Mouse (Mus musculus) v-Abl transformed pro-B cells (cell line): ENCODE data around the gene Mroh2a.

Source experiments
- in situ Hi-C, 2 experiments: fragments of 400-800 bp; cut with MboI; formaldehyde crosslinking; loops; one replicate each; pipeline ENCODE4 v1.15.1; 2025; ENCODE audit not compliant: unreplicated experiment in 2 of 2

The Mroh2a gene

DNA sequence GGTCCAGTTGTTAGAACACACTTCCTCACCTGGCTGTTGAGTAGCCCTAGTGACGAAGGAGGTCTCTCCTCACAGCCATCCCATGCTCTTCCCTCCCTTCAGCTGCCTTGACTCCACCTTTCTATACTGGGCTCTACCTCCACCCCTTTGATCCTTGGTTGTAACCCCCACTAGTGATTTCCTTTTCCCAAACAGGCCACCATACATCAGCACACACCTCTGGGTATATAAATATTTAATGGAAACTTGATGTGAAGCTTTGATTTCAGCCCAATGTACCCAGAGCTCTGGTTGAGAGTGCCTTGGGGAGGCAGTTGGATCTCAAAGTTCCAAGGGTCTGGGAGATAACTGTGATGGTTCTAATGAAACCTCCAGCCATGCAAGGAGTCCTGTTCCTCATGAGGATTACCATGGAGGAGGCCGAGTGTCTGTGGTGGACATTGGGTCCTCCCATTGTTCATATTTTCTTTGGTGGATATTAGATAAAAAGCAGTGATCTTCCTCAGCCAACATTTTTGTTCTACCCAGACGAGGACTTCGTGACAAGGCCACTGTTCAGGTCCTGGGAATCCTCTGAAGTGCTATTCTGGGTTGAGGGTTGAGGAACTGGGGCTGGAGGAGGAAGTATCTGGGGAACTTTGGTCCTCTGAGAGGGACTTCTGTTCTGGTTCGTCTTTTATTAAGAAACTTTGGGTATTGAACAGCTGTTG lies at the start of gene Mroh2a:
Gene Mroh2a, plus strand, starts transcription at position 317 of the 710 bp plus-strand sequence.
- in situ Hi-C loops = no loop called here

DNA sequence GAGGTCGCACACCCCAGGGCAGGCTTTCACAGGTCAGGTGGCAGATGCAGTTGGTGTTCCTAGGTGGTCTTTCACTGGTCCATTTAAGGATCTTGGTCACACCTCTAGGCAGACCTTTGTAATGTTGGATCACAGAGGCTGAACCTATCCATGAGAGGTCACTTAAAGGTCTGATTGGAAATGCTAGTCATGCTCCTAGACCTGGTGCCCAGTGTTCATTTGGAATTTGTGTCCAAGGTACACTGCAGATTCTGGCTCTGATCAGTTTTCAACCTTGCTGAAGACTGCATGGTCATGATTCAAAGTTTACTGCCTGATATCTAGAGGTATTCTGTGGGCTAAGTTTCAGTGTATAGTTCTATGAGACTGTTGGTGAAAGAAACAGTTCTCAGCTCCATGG lies 47.1 kb upstream of the Mroh2a start:
- in situ Hi-C loops = no loop called here

DNA sequence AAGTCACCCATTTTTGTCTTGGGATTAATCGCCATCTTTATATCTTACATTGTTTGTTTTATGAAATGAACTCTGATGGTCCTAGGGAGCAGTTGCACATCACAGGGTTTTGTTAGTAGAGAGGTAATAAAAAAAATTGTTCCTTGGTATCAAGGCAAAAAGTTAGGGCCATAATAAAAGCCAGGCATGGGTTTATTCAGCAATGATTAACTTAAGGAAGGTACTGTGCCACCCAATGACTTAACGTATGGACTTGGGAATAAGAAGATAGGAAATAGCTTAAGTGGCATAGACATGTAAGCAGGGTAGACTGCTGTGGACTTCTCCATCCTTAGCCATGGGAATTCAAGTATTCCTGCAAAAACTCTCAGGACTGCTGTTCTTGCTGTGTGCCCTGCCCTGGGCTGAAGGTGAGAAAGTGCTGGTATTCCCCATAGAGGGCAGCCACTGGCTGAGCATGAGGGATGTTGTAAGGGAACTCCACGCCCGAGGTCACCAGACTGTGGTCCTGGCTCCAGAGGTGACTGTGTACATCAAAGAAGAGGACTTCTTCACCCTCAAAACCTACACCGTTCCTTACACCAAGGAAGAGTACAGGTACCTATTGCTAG lies 40.4 kb upstream of the Mroh2a start:
- in situ Hi-C loops = no loop called here

DNA sequence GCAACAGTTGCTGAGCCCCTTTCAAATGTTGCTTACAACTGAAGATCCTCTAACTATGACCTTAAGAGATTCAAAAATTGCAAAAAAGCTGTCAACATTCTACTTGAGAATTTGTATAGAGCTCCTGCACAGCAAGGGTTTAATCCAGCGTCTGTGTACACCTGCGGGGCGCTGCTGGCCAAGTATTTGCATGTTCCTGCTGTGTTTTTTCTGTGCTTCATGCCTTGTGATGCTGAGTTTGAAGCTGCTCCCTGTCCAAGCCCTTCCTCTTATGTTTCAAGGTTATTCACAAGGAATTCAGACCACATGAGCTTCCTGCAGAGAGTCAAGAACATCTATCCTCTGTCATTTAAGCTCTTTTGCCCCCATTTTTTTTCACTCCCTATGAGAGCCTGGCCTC lies 34.6 kb upstream of the Mroh2a start:
- in situ Hi-C loops = no loop called here

DNA sequence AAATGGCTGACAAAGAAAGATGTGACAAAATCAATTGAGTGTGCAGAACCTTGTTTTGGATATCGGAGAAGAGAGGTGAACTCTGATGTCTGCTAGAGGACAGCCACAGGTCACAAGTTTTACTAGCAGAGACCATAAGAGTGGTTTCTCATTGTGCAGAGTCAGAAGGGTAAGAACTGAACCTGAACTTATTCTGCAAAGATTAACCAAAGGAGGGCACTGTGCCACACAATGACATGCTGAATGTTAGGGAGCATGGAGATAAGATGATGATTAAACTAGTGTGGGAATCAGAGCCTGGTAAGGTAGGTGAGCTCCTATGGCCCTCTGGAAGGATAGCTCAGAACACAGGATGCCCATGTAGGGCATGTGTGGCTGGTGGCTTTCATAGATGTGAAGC lies 31.1 kb upstream of the Mroh2a start:
- in situ Hi-C loops = no loop called here

DNA sequence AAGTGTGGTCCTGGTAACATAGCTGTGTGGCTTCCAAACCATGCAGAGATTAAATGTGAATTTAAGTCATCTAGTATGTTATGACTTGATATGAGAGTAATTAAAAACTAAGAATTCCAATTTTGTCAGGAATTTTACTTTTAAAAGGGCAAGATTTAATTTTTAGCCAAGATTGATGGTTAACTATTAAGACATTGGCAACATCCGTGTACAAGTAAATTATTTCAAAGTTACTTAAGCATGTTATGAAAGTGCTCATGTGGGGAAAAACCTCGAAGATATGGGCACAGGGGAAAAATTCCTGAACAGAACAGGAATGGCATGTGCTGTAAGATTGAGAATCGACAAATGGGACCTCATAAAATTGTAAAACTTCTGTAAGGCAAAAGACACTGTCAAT lies 29.3 kb upstream of the Mroh2a start:
- in situ Hi-C loops = no loop called here

DNA sequence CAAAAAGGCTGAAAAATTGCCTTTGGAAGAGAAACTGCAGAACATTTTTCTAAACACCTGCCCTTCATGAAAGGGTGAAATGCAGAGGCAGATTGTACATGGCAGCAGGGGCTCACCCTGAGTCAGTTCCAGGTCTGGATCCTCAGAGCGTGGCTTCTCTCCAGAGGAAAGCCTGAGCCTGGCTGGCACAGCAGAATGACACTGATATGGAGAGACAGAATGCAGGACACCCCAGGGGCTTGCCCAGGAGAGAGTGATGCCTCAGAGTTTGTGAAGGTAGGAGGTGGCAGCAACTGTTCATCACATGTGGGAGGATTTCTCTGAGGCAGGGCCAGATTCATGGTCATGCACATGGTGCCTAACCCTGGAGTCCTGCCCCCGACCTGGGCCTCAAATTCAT lies 26.8 kb upstream of the Mroh2a start:
- in situ Hi-C loops = no loop called here

DNA sequence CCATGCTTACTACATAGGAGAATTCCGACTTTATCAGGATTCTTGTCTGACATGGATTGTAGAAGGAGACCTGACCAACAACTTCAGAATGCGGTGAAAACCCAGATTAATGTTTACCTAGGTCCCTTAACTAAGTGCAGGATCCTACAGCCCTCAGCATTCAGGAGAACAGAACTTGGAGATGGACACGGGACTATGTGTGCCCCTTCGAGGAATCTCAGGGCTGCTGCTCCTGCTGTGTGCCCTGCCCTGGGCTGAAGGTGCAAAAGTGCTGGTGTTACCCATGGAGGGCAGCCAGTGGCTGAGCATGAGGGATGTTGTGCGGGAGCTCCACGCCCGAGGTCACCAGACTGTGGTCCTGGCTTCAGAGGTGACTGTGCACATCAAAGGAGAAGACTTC lies 26.3 kb upstream of the Mroh2a start, which contains the start of gene Ugt1a2:
Gene Ugt1a2, plus strand, starts transcription at position 146 of the 400 bp plus-strand sequence.
- in situ Hi-C loops = no loop called here

DNA sequence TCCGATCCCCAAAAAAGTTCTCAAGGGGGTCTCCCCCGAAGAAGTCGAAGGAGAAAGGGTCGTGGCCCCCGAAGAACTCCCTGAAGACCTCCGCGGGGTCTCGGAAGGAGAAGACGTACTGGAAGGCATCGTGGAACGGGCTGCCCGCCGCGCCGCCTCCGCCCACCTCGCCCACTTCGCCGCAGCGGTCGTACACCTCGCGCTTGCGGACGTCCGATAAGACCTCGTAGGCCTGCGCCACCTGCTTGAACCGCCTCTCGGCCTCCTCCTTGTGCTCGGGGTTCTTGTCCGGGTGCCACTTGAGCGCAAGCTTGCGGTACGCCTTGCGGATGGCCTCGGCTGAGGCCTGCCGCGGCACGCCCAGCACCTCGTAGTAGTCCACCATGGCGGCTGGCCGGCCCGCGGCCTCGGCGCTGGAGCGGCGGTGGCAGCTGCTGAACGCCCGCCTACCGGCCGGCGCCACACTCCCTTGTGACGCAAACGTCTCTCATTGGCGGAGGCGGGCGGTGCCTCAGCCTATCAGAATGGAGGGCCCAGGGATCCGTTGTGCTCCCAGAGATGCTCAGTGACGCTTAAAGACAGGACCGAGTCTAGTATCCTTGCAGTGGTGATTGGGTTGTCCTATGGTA lies 21.4 kb upstream of the Mroh2a start, which contains the start of gene Dnajb3:
Gene Dnajb3, minus strand, starts transcription at position 489 of the 629 bp plus-strand sequence.
- in situ Hi-C loops = no loop called here

DNA sequence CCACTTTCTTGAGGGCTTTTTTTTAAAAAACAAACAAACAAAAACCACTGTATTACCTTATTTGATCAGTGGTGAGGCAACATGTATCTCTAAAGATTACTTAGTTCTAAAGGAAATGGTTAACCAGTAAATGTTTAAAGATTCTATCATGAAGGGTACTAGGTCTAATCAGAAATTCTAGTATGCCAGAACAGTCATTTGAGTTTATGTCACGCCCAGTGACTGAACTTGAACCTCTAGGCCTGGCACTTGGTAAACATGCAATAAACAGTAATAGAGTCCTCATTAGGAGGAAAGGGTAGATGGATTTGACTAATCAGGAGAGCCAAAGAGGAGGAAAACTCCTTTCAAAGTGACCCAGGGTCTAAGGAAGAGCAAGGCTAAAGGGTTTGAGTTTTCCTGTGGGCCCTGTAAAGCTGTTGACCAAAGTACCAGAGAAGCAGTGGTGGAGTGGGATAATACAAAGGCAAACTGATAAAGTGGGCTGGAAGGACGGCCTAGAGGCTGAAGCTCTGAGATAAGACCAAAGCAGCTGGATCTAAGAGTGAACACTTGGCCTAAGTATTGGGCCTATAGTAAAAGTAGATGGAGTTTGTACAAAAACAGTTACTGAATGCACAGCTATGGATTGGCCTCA lies 19.8 kb upstream of the Mroh2a start:
- in situ Hi-C loops = no loop called here

DNA sequence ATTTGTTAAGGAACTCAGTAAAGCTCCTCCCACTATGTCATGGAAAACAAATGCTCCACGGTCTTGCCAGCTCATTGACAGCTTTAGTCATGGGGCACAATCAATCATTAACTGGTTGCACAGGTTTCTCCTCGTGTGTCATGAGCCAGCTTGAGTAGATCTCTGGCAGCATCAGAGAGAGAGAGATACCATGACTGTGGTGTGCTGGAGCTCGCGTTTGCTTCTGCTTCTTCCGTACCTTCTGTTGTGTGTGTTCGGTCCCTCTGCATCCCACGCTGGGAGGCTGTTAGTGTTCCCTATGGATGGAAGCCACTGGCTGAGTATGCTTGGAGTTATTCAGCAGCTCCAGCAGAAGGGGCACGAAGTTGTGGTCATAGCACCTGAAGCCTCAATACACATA lies 15.0 kb upstream of the Mroh2a start, which contains the start of gene Ugt1a1:
Gene Ugt1a1, plus strand, starts transcription at position 148 of the 400 bp plus-strand sequence.
- in situ Hi-C loops = no loop called here

DNA sequence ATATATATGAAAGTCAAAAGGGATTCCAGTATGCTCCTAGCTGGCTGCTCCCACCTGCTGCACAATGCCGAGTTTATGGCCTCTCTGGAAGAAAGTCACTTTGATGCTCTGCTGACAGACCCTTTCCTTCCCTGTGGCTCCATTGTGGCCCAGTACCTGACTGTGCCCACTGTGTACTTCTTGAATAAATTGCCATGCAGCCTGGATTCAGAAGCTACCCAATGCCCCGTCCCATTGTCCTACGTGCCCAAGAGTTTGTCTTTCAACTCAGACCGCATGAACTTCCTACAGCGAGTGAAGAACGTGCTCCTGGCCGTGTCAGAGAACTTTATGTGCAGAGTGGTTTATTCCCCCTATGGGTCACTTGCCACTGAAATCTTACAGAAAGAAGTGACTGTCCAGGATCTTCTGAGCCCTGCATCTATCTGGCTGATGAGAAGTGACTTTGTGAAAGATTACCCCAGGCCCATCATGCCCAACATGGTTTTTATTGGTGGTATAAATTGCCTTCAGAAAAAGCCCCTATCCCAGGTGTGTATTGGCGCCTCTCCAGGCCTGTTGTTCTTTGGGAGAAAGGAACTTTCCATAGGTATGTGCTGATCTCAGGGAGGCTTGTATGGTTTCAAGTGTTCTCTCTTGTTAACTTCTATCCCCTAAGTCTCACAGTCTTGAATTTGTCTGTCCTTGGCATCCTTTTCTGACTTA lies 14.3 kb upstream of the Mroh2a start:
- in situ Hi-C loops = no loop called here

DNA sequence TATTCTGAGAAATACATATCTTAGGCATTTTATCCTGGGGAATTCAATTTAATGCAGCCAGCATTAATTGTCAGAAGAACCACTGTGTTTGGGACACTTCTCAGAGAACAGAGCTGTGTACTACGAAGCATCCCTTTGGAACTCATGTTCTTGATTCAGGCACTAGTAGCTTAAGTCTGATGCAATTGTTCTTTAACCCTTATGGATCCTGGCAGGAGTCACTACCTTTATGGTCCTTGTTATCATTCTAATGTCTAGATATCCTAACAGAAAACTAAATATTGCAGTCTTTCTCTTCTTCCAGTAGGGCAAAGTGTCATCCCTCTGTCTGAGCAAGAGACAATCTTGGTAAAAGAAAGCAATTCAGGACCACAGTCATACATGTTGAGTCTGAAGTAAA lies 13.7 kb upstream of the Mroh2a start:
- in situ Hi-C loops = no loop called here

DNA sequence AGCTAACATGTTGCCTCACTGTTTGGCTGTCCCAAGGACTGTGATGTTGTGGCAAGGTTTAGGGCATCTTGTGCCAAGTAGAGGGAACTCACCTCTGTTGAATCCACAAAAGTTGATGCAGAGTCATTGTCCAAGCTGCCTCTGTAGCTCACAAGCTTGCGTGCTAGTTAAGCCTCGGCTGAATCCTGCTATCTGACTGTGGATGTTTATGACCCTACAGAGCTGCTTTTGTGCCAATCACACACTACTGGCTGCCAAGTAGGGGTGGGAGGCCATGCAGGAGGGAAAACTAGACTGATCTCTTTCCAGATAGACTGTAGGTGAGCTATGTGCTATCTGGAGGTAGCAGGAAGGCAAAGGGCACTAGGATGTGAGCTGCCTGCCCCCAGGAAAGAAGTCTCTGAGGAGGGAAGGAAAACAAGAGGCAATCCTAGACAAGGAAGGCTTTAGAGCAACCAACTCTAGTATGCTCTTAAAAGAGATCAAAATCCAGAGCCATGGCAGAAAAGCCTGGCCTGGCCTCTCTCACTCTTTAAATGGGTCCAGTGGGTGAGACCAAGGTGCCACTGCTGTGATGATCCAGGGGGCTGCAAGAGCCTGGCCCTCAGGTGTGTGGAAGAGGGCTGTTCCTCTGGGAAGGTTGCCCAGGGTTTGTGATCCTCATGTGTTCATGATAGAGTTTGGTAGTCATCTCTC lies 12.9 kb upstream of the Mroh2a start:
- in situ Hi-C loops = no loop called here

DNA sequence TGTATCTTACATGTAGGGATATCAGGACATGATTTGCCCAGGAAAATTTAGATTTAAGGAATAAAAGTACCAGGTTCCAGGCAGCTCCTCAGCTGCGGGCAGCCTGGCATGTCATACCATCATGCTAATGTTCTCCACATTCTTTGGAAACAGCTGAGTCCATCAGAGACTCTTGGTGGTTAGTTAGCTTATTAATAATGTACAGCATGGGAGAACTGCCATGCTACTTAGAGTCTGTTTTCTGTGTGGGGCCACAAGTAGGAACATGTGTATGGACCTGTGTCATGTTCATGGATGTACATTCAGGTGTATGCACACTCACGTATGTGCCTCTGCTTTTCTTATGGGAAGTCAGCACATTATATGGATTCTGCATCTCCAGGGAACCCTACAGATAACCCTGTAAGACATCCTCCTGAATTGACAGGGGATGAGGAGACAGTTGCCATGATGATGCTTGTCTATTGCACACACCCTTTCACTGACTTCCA lies 12.3 kb upstream of the Mroh2a start:
- in situ Hi-C loops = no loop called here

DNA sequence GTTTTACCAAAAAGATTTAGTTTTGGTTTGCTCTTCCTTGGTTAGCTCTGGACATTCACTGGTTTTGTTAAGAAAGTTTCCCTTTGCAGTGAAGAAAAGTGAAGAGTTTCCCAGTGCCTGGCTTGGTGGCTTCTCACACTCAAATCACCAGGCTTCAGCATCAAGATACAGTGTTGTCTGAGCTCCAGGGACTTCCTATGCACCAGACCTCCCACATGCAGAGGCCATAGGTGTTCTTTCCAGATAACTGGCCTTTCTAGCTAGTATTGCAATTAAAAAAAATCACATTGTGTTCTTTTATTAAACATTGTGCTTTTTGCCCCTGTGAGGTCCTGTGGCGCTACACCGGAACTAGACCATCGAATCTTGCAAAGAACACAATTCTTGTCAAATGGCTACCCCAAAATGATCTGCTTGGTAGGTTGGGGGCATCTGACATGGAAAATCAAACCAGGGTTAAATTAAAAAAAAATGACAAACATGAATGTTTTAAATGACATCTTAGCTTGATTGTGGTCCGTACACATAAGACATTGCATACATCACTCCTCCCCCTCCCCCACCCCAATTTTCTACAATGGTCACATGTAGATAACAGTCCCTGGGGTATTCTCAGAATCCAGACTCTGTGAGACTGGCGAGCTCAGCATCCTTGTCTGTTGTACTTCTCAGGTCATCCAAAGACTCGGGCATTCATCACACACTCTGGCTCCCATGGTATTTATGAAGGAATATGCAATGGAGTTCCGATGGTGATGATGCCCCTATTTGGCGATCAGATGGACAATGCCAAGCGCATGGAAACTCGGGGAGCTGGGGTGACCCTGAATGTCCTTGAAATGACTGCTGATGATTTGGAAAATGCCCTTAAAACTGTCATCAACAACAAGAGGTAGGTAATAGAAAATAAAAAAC lies 11.1 kb upstream of the Mroh2a start:
- in situ Hi-C loops = no loop called here

DNA sequence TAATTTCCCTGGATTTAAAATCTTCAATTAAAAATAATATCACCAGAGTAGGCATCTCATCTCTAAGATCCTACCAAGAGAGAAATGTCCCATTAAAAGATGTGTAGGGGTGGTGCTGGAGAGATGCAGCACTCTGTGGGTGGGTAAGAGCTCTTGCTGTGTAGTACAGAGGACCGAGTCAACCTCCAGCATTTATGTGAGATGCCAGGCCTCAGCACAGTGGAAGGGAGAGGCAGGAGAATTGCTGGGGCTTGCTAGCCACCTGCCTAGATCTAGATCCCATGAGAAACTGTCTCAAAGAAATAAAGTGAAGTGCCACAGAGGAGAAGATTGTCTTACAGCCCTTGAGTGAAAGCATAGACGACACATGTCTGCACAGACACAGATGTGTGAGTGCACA lies 10.2 kb upstream of the Mroh2a start:
- in situ Hi-C loops = no loop called here

DNA sequence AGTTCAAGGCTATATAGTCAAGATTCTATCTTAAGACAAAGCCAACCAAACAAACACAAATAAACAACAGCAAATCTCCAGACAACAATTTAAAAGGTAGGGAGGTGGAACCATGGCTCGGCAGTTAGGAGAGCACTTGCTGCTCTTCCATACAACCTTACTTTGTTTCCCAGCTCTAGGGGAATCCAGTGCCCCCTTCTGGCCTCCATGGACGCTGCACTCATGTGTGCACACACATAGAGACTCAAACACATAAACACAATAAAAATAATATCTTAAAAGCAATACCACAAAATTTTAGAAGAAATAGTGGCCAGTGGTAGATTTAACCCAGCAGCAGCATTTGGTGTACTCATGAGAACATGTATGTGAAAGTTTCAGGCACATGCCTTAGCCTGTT lies 9.6 kb upstream of the Mroh2a start:
- in situ Hi-C loops = no loop called here

DNA sequence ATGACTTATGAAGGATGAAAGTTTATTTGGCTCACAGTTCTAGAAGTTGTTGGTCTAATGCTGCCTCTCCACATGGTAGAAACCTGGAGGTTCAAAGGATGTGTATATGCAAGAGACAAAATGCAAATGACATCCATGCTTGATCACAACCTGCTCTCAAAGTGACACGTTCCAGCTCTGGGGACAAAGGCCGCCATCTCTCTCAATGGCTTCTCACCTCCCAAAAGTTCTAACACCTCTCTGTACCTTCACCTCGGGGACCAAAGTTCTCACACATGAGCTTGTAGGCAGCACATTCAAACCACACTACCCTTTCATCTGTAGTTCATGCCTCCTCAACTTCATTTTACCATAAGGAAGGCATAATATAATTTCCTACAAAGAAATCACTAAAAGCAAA lies 9.2 kb upstream of the Mroh2a start:
- in situ Hi-C loops = no loop called here
